Mouse (Mus musculus): ENCODE measurements around the gene Mttp. TPM values are rescaled to one million over a fixed set of nuclear protein-coding genes. Genes with fewer than 3 reads are reported as not detected.

Gene Mttp
- total RNA-seq, 2 experiments from 2014 or later = 6.0 to 6.8 TPM

GRCm38 (mm10) chr3:138078701-138079100 is 66.1 kb downstream of the Mttp start:
- DNase-seq = no peak

DNA sequence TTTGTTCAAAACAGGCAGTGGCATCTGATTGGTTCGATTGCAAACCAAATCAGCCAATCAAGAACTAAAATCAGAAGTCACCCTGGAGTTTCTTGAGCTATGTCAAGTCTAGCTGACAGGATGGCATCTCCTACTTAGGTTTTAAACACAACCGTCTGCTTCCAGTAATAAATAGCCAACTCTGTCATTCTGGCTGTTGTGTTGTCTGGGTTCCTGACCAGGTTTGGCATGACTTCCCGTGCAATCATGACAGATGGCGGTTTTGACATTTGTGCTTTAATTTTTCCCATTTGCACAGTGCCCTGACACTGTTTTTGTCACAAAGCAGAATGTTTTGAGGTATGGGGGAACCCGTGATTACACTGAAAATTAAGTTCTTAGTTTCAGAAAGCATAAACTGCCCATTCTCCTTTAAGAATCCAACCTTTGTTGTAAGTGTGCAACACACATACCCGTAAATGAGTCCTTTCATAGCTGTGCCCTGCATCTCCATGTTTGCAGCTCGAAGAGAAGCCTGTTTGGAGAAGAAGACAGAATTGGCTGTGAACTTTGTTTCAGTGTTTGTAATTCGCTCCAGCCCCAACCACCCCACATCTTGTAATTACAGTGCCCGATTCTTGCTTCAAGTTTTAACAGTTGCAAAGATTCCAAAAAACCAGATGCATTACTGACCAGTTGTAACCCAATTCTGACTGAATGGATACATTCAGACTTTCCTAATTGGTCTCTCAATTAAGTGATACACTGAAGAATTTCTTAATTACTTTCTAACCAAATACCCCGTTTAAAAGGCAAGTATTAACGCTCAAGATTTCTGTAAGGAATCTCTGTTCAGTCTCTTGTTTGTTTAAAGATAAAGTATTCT is 67.1 kb downstream of the Mttp start:
- no peak for DNase-seq

DNA sequence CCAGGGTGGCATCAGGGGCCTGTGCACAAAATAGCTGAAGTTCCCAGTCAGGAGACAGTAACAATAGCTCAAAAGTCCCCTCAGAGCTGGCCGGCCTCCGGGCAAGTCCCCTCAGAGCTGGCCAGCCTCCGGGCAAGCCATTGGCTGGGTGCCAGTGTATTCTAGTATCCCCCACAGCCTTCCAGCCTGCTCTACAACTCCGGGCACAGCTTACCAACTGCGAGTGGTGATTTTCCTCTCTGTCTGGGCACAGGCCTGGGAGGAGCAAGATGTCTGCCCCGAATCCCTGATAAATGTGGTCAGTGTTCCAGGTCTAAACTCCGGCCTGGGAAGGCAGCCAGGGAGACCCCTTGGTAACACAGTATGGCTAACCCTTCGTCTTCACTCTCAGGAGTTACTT is 69.6 kb downstream of the Mttp start:
- peak in 1 of 2 experiments; percentile 39 for DNase-seq

DNA sequence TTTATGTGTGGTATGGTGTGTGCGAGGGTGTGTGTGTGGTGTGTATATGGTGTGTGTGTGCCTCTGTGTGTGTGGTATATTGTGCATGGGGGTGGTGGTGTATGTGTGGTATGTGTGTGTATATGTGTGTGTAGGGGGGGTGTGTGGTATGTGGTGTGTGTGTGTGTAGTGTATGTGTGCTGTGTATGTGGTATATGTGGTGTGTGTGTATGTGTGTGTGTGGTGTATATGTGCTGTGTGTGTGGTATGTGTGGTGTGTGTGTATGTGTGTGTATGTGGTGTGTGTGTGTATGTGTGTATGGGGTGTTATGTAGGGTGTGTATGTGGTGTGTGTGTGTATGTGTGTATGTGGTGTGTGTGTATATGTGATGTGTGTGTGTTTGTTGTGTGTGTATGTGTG is 70.6 kb downstream of the Mttp start:
- DNase-seq = no peak

DNA sequence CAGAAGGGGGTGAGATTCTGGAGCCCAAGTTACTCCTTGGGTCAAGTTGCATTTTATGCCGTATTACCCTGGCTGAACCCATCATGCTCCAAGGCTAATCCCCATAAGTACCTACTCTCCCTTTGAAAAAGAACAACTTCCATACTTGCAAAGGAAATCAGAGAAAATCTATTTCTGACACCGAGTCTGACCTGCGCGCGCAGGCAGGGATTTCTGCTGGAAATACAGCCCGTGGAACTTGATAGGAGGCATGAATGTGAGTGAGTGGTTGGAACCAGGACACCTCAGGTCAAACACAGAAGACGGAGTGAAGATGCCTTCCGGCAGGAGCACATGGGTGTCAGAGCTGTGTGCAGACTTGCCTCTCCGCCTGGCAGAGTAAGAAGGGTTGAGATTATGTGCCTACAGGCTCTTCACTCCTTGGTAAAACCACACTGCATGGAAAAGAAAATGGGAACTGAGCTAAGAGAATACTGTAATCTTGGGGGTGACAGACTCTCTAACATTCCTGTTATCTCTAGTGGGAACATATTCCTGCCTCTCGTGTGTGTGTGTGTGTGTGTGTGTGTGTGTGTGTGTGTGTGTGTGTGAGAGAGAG is 73.2 kb downstream of the Mttp start:
- no peak for DNase-seq

DNA sequence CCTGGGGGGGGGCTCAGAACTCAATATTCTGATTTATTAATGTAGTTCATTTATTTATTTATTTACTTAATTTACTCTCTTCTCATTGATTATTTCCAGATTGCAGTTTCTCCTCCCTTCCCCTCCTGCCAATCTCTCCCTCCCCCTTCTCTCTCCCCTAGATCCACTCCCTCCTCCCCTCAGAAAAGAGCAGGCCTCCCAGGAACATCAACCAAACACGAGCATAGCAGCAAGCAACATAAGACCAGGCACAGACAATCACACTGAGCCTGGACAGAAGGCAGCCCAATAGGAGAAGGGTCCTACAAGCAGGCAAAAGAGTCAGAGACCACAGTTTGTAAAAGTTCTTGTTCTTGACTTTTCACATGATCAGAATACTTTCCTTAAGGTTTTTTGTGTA is 73.8 kb downstream of the Mttp start:
- DNase-seq = no peak

DNA sequence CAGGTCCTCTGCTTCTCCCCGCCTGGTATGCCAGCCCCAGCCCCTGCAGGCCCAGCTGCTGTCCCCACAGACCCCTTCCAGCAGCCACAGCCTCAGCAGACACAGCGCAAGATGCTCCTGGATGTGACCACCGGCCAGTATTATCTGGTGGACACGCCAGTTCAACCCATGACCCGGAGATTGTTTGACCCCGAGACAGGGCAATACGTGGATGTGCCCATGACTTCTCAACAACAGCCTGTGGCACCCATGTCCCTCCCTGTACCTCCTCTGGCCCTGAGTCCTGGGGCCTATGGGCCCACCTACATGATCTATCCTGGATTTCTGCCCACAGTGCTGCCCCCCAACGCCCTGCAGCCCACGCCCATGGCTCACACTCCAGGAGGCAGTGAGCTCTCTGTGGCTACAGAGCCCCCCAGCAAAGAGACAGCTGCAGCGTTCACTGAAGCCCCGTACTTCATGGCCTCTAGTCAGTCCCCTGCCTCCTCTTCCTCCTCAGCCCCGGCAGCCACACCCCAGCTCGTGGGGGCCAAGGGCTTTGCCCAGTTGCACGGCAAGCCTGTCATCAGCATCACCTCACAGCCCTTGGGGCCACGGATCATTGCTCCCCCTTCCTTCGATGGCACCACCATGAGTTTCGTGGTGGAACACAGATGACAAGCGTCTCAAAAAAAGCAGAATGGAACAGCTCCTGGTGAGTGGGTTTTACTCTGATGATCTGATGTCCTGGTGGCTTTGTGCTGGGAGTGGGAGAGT is 74.8 kb downstream of the Mttp start:
- no peak for DNase-seq

GRCm38 (mm10) chr3:138068103-138068502 is 76.7 kb downstream of the Mttp start:
- no peak for DNase-seq

DNA sequence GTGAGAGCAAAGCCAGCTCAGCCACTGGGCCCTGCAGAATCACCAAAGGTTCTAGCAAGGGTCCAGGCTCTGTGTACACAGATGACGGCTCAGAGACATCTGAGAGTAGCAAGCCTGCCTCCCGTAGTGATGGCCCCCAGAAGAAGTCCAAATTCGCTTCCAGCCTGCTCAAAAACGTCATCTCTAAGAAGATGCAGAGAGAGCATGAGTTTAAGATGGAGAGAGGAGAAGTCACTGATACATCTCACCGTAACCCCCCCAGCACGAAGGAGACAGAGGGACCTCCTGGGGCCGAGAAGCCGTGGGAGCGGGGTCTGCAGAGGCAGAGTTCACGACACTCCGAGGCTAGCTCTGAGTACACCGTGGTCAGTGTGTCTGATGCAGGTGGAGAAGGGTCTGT is 77.5 kb downstream of the Mttp start, which contains the start of gene Gm5105:
TSS of gene Gm5105 (minus strand) at position 101 of the 400 bp plus-strand sequence.
- DNase-seq = no peak

DNA sequence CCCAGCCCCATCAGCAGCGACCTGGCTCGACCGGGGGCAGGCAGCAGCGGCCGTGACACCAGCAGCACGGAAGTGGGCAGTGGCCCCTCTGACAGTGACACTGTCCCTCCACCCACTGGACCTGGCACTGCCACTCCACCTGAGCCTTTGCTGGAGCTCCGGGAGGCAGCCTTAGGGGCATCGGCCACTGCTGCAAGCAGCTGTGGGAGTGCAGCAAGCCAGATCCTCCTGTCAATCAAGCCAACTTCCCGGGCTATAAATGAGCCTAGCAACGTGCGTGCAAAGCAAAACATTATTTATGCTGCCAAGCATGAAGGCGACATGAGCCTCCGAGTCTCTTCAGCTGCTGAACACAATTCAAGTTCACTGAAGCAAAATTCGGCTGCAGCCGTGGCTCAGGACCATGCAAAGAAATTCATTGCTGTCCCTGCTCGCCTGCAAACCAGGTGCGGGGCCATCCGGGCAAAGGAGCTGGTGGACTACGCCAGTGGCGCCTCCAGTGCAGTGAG is 78.4 kb downstream of the Mttp start:
- peak; percentile 32 to 46 for DNase-seq

DNA sequence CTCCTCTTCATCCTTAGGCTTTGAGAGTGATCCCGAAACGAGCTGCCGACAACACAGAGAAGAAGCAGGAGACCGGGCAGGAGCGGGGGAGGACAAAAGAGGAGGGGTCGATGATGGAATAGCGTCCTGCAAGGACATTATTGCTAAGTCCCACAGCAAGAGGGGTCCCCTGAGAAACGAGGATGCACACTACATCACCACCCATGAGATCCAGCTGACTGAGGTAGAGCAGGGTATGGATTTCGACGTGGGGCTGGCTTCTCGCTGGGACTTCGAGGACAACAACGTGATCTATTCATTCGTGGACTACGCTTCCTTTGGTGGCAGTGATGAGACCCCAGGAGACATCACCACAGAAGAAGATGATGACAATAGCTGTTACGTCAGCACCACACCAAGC is 78.8 kb downstream of the Mttp start:
- no peak for DNase-seq

DNA sequence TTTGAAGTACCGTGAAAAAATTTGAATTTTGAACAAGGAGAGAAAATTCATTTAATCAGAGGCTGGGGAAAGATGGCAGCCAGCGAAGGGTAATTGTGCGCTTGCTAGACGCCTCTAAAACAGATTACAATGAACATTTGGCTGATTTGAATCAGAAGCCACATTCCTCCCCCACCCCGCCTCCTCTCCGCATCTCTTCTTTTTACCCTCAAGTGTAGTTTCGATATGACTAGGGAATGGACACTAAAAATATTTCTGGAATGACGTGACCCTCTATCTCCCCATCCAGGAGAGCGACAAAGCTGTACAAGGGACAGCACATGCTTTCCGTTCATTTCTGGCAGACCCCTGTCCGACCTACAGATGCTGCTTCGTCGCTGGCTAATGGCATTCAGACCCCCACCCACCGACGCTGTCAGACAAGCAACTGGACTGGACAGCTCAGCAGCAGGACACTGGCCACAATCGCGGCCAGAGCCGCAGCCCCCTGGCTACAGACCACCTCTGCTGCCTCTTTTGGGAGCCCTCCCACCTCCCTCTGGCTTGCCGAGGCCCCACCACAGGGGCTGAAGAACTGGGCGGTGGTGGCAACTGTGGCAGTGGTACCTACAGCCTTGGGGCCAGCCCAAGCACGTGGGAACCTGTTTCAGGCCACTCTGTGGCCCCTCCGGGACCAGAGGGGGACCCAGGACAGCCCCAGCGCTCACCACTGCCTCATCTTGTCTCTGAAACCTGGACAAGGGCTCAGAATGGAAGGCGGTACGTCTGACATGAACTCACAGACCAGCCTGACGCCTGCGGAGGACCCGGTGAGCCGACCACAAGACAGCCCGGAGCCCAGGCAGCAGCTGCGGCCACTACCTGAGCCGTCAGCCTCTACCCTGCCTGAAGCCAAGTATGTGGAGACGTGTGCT is 79.8 kb downstream of the Mttp start, which contains the start of gene 1110002E22Rik:
TSS of gene 1110002E22Rik (plus strand) at position 321 of the 914 bp plus-strand sequence.
- DNase-seq = peak in 1 of 2 experiments; percentile 48

DNA sequence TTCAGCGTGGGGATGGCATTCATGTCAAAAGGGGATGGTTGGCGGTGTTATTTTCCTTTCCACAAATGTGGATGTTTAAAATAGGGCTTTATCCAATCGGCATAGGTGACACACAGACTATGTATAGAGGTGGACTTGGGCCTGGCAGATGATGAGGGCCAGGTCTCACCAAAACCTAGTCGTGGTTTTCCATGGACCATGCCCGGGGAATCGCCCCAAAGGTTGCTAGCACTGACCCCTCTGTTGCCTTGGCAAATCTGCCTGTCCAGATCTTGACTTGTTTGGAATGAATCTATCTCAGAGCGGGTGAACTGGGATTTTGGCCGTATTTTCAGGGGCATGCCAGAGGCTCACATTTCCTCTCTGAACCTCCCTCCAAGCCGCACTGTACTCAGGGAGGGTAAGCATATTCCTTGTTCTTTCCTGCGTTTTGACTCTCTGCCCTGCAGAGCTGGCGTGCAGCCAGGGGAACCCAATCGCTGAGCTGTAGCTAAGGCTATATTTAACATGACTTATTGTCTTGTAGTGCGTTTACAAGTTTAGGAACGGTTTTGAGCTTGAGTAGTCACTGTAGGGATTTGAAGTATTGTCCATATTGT is 80.9 kb downstream of the Mttp start:
- no peak for DNase-seq

- no peak for DNase-seq
Measured at GRCm38 (mm10) chr3:138062673-138063072, 82.1 kb downstream of the Mttp start.

DNA sequence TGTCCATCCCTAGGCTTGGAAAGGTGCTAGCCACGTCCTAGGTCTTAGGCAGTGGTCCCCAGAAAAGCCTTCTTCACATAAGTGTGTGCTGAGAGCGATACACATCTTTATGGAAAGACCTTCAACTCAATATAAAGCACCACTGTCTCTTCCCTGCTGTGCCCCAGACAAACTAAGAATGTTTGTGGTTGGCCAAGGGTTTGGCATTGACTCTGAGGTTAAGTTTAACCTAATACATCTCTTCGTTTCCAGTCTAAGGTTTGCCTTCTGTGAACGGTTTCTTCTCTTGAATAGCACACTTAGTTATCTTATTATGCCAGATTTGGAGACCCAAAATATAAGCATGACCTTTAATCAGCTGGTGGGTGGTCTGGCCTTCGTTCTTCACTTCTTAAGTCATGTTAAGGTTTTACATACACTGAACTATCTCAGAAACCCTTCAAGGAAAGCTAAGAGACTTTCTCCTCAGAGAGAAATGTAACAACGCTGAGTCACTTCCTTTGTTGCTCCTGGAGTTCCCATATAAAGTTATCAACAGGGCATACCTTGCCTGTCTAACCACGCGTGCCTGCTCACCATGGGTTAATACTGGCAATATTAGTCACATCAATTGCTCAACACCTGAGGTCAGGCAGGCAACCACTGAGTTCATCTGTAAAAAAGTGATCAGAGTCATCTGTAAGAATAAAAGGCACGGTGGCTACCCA is 83.4 kb downstream of the Mttp start:
- no peak for DNase-seq

- DNase-seq = no peak
Measured at GRCm38 (mm10) chr3:138060429-138060828, 84.3 kb downstream of the Mttp start.

DNA sequence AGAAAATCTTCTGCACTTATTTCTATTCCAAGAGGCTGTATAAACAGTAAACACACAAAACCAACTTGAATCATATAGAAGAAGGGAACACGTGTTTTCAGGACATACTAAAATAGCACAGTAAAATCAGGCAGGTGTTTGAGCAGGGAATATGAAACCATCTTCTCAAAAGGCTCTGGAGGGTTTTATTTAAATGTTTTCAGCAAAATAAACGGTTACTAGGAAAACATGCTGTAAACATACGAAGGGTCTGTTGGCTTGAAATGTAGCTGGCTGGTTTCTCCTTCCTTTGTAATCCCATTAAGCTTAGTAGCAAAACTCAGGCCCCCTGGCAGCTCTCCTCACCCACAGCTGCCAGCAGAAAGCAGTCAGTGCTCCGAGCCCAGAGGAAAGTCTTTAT is 86.5 kb downstream of the Mttp start:
- DNase-seq = no peak

GRCm38 (mm10) chr3:138056976-138057375 is 87.8 kb downstream of the Mttp start:
- DNase-seq = no peak

GRCm38 (mm10) chr3:138053969-138054368 is 90.8 kb downstream of the Mttp start:
- no peak for DNase-seq

GRCm38 (mm10) chr3:138051431-138051830 is 93.3 kb downstream of the Mttp start:
- DNase-seq = no peak

DNA sequence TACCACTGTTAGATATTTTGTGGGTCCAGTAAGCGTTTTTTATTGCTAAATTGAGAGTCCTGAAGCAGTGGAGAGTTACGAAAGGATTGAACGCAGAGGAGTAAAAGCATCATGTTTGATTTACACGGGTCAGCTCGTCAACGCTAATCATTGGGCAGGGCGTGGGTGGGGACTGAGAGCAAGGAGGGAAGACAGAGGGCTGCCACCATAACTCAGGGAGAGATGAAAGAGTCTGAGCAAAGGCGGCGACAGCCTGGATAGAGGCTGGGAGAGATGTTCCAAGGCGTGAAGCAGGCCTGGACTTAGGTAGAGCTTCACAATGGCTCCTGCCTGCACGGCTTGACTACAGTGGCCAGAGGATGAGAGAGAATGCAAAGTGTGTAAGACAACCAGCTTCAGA is 94.0 kb downstream of the Mttp start:
- DNase-seq = no peak

Measured in layer of hippocampus, postnatal 36 days (tissue).